Mouse (Mus musculus): ENCODE measurements at regions not wholly inside any gene's neighbourhood (a gene's known extent, or its start where the extent isn't known, plus 50 kb on each side); places are given as distances from the start of the nearest gene placed in this dataset.

GRCm38 (mm10) chr11:24396911-24397310, 319.1 kb downstream of the Bcl11a start:
- no peak for DNase-seq

GRCm38 (mm10) chr11:24397710-24398109, 319.9 kb downstream of the Bcl11a start:
- no peak for DNase-seq

- DNase-seq, result no peak
Observed at GRCm38 (mm10) chr11:24401151-24401550, 323.3 kb downstream of the Bcl11a start.

- no peak for DNase-seq
Observed at GRCm38 (mm10) chr11:24402127-24402526, 324.3 kb downstream of the Bcl11a start.

- DNase-seq, result no peak
Observed at GRCm38 (mm10) chr11:24414804-24415203, 336.9 kb downstream of the Bcl11a start.

- no peak for DNase-seq
Observed at GRCm38 (mm10) chr11:24422066-24422775, 344.4 kb downstream of the Bcl11a start.

- DNase-seq, result no peak
Observed at GRCm38 (mm10) chr11:24423278-24423677, 345.4 kb downstream of the Bcl11a start.

GRCm38 (mm10) chr11:24426995-24427883, 349.4 kb downstream of the Bcl11a start:
- no peak for DNase-seq

GRCm38 (mm10) chr11:24448608-24449007, 370.8 kb downstream of the Bcl11a start:
- no peak for DNase-seq

- DNase-seq, result no peak
Observed at GRCm38 (mm10) chr11:24452267-24452666, 374.4 kb downstream of the Bcl11a start.

GRCm38 (mm10) chr11:24464642-24465041, 386.8 kb downstream of the Bcl11a start:
- no peak for DNase-seq

- DNase-seq, result no peak
Observed at GRCm38 (mm10) chr11:24467458-24467857, 389.6 kb downstream of the Bcl11a start.

- DNase-seq, result no peak
Observed at GRCm38 (mm10) chr11:24470469-24470868, 392.6 kb downstream of the Bcl11a start.

- no peak for DNase-seq
Observed at GRCm38 (mm10) chr11:24472617-24473367, 394.9 kb downstream of the Bcl11a start.

- DNase-seq, result no peak
Observed at GRCm38 (mm10) chr11:24473368-24474010, 395.6 kb downstream of the Bcl11a start.

- no peak for DNase-seq
Observed at GRCm38 (mm10) chr11:24502722-24503424, 425.0 kb downstream of the Bcl11a start.

GRCm38 (mm10) chr11:24515568-24515967, 437.7 kb downstream of the Bcl11a start:
- DNase-seq, result no peak

GRCm38 (mm10) chr11:24535462-24535861, 457.6 kb downstream of the Bcl11a start:
- DNase-seq, result no peak

- no peak for DNase-seq
Observed at GRCm38 (mm10) chr11:24537721-24538120, 459.9 kb downstream of the Bcl11a start.

GRCm38 (mm10) chr11:24569655-24570054, 491.8 kb downstream of the Bcl11a start:
- no peak for DNase-seq

- no peak for DNase-seq
Observed at GRCm38 (mm10) chr11:24613529-24613928, 535.7 kb downstream of the Bcl11a start.

- no peak for DNase-seq
Observed at GRCm38 (mm10) chr11:24615436-24615835, 537.6 kb downstream of the Bcl11a start.
